Mouse (Mus musculus): ENCODE data around the gene Arhgap32. TPM values are rescaled to one million over a fixed set of nuclear protein-coding genes. Genes with fewer than 3 reads are reported as not detected.
"Not testable (repeated sequence)": the region's sequence is repeated elsewhere in the genome, so short reads cannot be mapped to it uniquely, and the experiment has no call there.

The Arhgap32 gene
- polyA plus RNA-seq, 1 experiment, result 1.5 TPM

GRCm38 (mm10) chr9:32110376-32110775, 5.6 kb upstream of the Arhgap32 start:
- Histone ChIP-seq H3K36me3 (ENCODE audit: control insufficient read depth, insufficient read depth, low read length) (no peaks in the 10 kb centered on the region), H3K27me3 (ENCODE audit: control insufficient read depth, insufficient read depth, low read length) (no peaks in the 10 kb centered on the region), H3K4me1 (replicated peaks; ENCODE audit: control insufficient read depth, insufficient read depth, low read length) (no peaks in the 10 kb centered on the region), H3K4me3 (ENCODE audit: control insufficient read depth, insufficient read depth, low read length) (no peak overlapping the region), H3K27ac (ENCODE audit: control insufficient read depth, insufficient read depth, low read length) (no peak overlapping the region)
- 93% methylated on average over 2 of the region's 2 CpGs for WGBS
- DNase-seq, result no peak
- TF ChIP-seq POLR2A (IDR thresholded peaks at IDR 0.05; ENCODE audit: control insufficient read depth, extremely low read depth, insufficient read depth, low read length, poor library complexity), result no peak
- TF ChIP-seq CTCF (IDR thresholded peaks at IDR 0.05; ENCODE audit: borderline replicate concordance, control insufficient read depth, extremely low read depth, insufficient read depth, low read length, poor library complexity), result no peak

- no peak for DNase-seq
- no peak overlapping the region for H3K27ac ChIP-seq (ENCODE audit: control insufficient read depth, insufficient read depth, low read length)
- no peak for TF ChIP-seq POLR2A (IDR thresholded peaks at IDR 0.05; ENCODE audit: control insufficient read depth, extremely low read depth, insufficient read depth, low read length, poor library complexity)
- no peak for TF ChIP-seq CTCF (IDR thresholded peaks at IDR 0.05; ENCODE audit: borderline replicate concordance, control insufficient read depth, extremely low read depth, insufficient read depth, low read length, poor library complexity)
- WGBS, result 87% methylated on average over 5 of the region's 5 CpGs
- no peaks in the 10 kb centered on the region for H3K36me3 ChIP-seq (ENCODE audit: control insufficient read depth, insufficient read depth, low read length)
- no peak overlapping the region for H3K4me3 ChIP-seq (ENCODE audit: control insufficient read depth, insufficient read depth, low read length)
- no peaks in the 10 kb centered on the region for H3K27me3 ChIP-seq (ENCODE audit: control insufficient read depth, insufficient read depth, low read length)
- peaks cover 3% of the 10 kb centered on the region for H3K4me1 ChIP-seq (replicated peaks; ENCODE audit: control insufficient read depth, insufficient read depth, low read length)
Observed at GRCm38 (mm10) chr9:32116272-32116671, 336 bp downstream of the Arhgap32 start.

- Histone ChIP-seq H3K27ac (ENCODE audit: control insufficient read depth, insufficient read depth, low read length) (no peak overlapping the region), H3K27me3 (ENCODE audit: control insufficient read depth, insufficient read depth, low read length) (no peaks in the 10 kb centered on the region), H3K4me1 (replicated peaks; ENCODE audit: control insufficient read depth, insufficient read depth, low read length) (peaks cover 3% of the 10 kb centered on the region), H3K4me3 (ENCODE audit: control insufficient read depth, insufficient read depth, low read length) (no peak overlapping the region), H3K36me3 (ENCODE audit: control insufficient read depth, insufficient read depth, low read length) (no peaks in the 10 kb centered on the region)
- TF ChIP-seq CTCF (IDR thresholded peaks at IDR 0.05; ENCODE audit: borderline replicate concordance, control insufficient read depth, extremely low read depth, insufficient read depth, low read length, poor library complexity) (no peak), POLR2A (IDR thresholded peaks at IDR 0.05; ENCODE audit: control insufficient read depth, extremely low read depth, insufficient read depth, low read length, poor library complexity) (no peak)
- no peak for DNase-seq
- WGBS, result 73% methylated on average over 4 of the region's 4 CpGs
Observed at GRCm38 (mm10) chr9:32117876-32118275, 1.9 kb downstream of the Arhgap32 start.

- Histone ChIP-seq H3K27me3 (ENCODE audit: control insufficient read depth, insufficient read depth, low read length) (no peaks in the 10 kb centered on the region), H3K27ac (ENCODE audit: control insufficient read depth, insufficient read depth, low read length) (no peak overlapping the region), H3K4me3 (ENCODE audit: control insufficient read depth, insufficient read depth, low read length) (no peak overlapping the region), H3K4me1 (replicated peaks; ENCODE audit: control insufficient read depth, insufficient read depth, low read length) (peaks cover 3% of the 10 kb centered on the region), H3K36me3 (ENCODE audit: control insufficient read depth, insufficient read depth, low read length) (no peaks in the 10 kb centered on the region)
- DNase-seq, result no peak
- TF ChIP-seq POLR2A (IDR thresholded peaks at IDR 0.05; ENCODE audit: control insufficient read depth, extremely low read depth, insufficient read depth, low read length, poor library complexity), result no peak
- no peak for TF ChIP-seq CTCF (IDR thresholded peaks at IDR 0.05; ENCODE audit: borderline replicate concordance, control insufficient read depth, extremely low read depth, insufficient read depth, low read length, poor library complexity)
Observed at GRCm38 (mm10) chr9:32118433-32118832, 2.5 kb downstream of the Arhgap32 start.

GRCm38 (mm10) chr9:32119586-32119985, 3.6 kb downstream of the Arhgap32 start:
- 96% methylated on average over 6 of the region's 6 CpGs for WGBS

GRCm38 (mm10) chr9:32120162-32120561, 4.2 kb downstream of the Arhgap32 start:
- Histone ChIP-seq H3K4me1 (replicated peaks; ENCODE audit: control insufficient read depth, insufficient read depth, low read length) (peaks cover 3% of the 10 kb centered on the region), H3K27me3 (ENCODE audit: control insufficient read depth, insufficient read depth, low read length) (no peaks in the 10 kb centered on the region), H3K36me3 (ENCODE audit: control insufficient read depth, insufficient read depth, low read length) (no peaks in the 10 kb centered on the region), H3K4me3 (ENCODE audit: control insufficient read depth, insufficient read depth, low read length) (no peak overlapping the region), H3K27ac (ENCODE audit: control insufficient read depth, insufficient read depth, low read length) (no peak overlapping the region)
- no peak for DNase-seq
- WGBS, result 96% methylated on average over 1 of the region's 1 CpGs
- TF ChIP-seq POLR2A (IDR thresholded peaks at IDR 0.05; ENCODE audit: control insufficient read depth, extremely low read depth, insufficient read depth, low read length, poor library complexity) (no peak), CTCF (IDR thresholded peaks at IDR 0.05; ENCODE audit: borderline replicate concordance, control insufficient read depth, extremely low read depth, insufficient read depth, low read length, poor library complexity) (no peak)

More at GRCm38 (mm10) chr9:32119586-32119985, 3.6 kb downstream of the Arhgap32 start:
- no peak overlapping the region for H3K4me3 ChIP-seq (ENCODE audit: control insufficient read depth, insufficient read depth, low read length)
- H3K27ac ChIP-seq (ENCODE audit: control insufficient read depth, insufficient read depth, low read length), result no peak overlapping the region
- H3K27me3 ChIP-seq (ENCODE audit: control insufficient read depth, insufficient read depth, low read length), result no peaks in the 10 kb centered on the region
- H3K36me3 ChIP-seq (ENCODE audit: control insufficient read depth, insufficient read depth, low read length), result no peaks in the 10 kb centered on the region
- peaks cover 3% of the 10 kb centered on the region for H3K4me1 ChIP-seq (replicated peaks; ENCODE audit: control insufficient read depth, insufficient read depth, low read length)
- DNase-seq, result no peak
- TF ChIP-seq POLR2A (IDR thresholded peaks at IDR 0.05; ENCODE audit: control insufficient read depth, extremely low read depth, insufficient read depth, low read length, poor library complexity), result no peak
- no peak for TF ChIP-seq CTCF (IDR thresholded peaks at IDR 0.05; ENCODE audit: borderline replicate concordance, control insufficient read depth, extremely low read depth, insufficient read depth, low read length, poor library complexity)

- H3K4me3 ChIP-seq (ENCODE audit: control insufficient read depth, insufficient read depth, low read length); H3K27me3 ChIP-seq (ENCODE audit: control insufficient read depth, insufficient read depth, low read length); H3K36me3 ChIP-seq (ENCODE audit: control insufficient read depth, insufficient read depth, low read length); H3K27ac ChIP-seq (ENCODE audit: control insufficient read depth, insufficient read depth, low read length); DNase-seq; H3K4me1 ChIP-seq (replicated peaks; ENCODE audit: control insufficient read depth, insufficient read depth, low read length): not testable (repeated sequence)
- 97% methylated on average over 13 of the region's 13 CpGs for WGBS
Observed at GRCm38 (mm10) chr9:32121271-32121670, 5.3 kb downstream of the Arhgap32 start.
